Mouse (Mus musculus) olfactory bulb, adult 2 months (tissue): ENCODE results near the gene Rab1a. TPM values are rescaled to one million over a fixed set of nuclear protein-coding genes. Genes with fewer than 3 reads are reported as not detected.
"Not testable (repeated sequence)": the region's sequence is repeated elsewhere in the genome, so short reads cannot be mapped to it uniquely, and the experiment has no call there.

Source experiments
- H3K27ac ChIP-seq: fragments of 200-500 bp; 2 replicates; pipeline ENCODE4 v1.5.1; 2012; ENCODE audit warnings: low read depth, low read length; ENCODE audit not compliant: insufficient read depth
- H3K4me1 ChIP-seq: fragments of 200-500 bp; 2 replicates; pipeline ENCODE4 v1.6.1; 2012; ENCODE audit warnings: low read length; ENCODE audit not compliant: control insufficient read depth, insufficient read depth
- H3K4me3 ChIP-seq: fragments of 200-500 bp; 2 replicates; pipeline ENCODE4 v1.5.1; 2012; ENCODE audit warnings: mild to moderate bottlenecking, low read depth, low read length, moderate library complexity; ENCODE audit not compliant: insufficient read depth
- CTCF ChIP-seq: fragments of 200-500 bp; IDR thresholded peaks from 2 replicates; pipeline ENCODE4 v1.5.1; 2012; ENCODE audit warnings: low read depth, mild to moderate bottlenecking, low read length, moderate library complexity; ENCODE audit not compliant: insufficient read depth
- POLR2A ChIP-seq: fragments of 200-500 bp; IDR thresholded peaks from 2 replicates; pipeline ENCODE4 v1.6.1; 2012; ENCODE audit warnings: mild to moderate bottlenecking, low read depth, low read length, moderate library complexity; ENCODE audit not compliant: insufficient read depth
- WGBS: fragments of 180-500 bp; shearing (Covaris S2); methylation state at CpG from one replicate; pipeline ENCODE4 v1.1.7; 2018; 5-methylcytosine and 5-hydroxymethylcytosine counted together
- polyA plus RNA-seq: library from polyadenylated mRNA; stranded (reverse); fragments of >200 nt; gene quantifications from 2 replicates; pipeline ENCODE4 v1.2.4, GENCODE M21; 2012; ENCODE audit warnings: low replicate concordance; ENCODE audit not compliant: missing spikeins, insufficient read depth, insufficient read length

Rab1a gene
- polyA plus RNA-seq, 1 experiment = not detected

DNA sequence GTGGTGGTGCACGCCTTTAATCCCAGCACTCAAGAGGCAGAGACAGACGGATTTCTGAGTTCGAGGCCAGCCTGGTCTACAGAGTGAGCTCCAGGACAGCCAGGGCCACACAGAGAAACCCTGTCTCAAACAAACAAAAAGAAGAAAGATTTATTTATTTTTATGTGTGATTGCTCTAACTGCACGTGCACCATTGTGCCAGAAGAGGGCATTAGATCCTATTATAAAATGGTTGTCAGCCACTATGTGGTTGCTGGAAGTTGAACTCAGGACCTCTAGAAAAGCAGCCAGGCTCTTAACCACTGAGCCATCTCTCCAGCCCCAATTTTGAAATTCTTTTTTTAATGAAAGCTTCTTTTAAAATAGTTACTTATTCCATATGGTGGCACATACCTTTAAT lies 15.2 kb downstream of the Rab1a start:
- Histone ChIP-seq H3K27ac (no peak overlapping the region), H3K4me3 (no peak overlapping the region), H3K4me1 (no peaks in the 10 kb centered on the region)
- TF ChIP-seq CTCF (no peak), POLR2A (no peak)
- WGBS = 93% methylated on average over 4 of the region's 4 CpGs

DNA sequence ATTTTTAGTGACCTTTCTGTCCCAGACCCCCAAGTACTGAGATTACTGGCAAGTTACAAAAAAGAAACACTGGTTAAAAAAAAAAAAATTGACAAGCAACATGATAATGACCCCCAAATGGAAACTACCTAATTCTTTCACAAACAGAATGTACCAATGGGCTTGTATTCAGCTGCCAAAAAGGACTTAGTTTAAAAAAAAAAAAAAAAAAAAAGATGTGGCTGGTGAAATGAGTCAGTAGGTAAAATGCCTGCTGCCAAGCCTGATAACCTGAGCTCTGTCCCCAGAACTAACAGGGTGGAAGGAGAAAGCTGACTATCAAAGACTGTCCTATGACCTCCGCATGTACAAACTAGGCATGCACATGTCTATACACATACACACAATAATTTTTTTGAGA lies 16.0 kb downstream of the Rab1a start:
- Histone ChIP-seq H3K4me1 (no peaks in the 10 kb centered on the region), H3K4me3 (no peak overlapping the region), H3K27ac (no peak overlapping the region)
- TF ChIP-seq CTCF (no peak), POLR2A (no peak)
- 100% methylated on average over 1 of the region's 1 CpGs for WGBS

DNA sequence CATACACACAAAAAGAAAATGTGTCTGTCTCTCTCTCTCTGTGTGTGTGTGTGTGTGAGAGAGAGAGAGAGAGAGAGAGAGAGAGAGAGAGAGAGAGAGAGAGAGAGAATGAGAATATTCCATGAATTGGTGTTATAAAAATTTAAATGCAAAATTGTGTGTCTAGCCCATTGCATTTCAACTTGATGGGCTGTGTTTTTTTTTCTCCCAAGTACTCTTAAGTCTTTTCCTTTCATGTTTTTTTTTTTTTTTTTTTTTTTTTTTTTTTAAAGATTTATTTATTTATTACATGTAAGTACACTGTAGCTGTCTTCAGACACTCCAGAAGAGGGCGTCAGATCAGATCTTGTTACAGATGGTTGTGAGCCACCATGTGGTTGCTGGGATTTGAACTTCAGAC lies 20.4 kb downstream of the Rab1a start:
- WGBS = 83% methylated on average over 1 of the region's 1 CpGs
- not testable (repeated sequence) for H3K4me1 ChIP-seq, H3K4me3 ChIP-seq, H3K27ac ChIP-seq

DNA sequence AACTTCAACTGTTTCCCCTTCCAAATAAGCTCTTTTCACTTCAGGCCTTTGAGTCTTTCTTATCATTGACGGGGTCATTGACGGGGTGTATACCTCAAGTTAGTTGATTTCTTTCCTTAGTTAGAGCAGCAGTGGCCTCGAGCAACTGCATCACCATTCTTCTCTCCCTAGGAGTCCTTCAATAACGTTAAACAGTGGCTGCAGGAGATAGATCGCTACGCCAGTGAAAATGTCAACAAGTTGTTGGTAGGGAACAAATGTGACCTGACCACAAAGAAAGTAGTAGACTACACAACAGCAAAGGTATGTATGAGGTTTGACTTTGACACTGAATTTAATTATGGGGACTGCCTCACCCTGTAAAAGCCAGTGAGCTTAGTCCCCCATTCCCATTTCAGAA lies 23.0 kb downstream of the Rab1a start:
- Histone ChIP-seq H3K27ac (no peak overlapping the region), H3K4me1 (peaks cover 2% of the 10 kb centered on the region; the same call in 1 of the 2 replicates), H3K4me3 (no peak overlapping the region)
- no peak for TF ChIP-seq CTCF
- TF ChIP-seq POLR2A = no peak
- WGBS = 70% methylated on average over 6 of the region's 6 CpGs

DNA sequence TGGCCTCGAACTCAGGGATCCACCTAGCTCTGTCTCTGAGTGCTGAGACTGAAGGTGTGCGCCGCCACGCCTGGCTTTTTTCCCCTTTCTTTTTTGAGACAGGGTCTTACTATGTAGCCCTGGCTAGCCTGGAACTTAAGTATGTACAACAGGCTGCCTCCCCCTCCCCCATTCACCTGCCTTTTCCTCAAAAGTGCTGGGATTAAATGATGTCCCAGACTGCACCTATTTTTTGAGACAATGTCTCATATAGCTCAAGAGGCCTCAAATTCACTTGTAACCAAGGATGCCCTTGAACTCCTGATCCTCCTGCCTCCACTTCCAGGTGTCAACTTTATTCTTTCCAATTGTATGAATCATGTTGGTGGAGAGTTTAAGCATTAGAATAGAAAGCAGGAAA lies 24.7 kb downstream of the Rab1a start:
- no peak overlapping the region for H3K4me3 ChIP-seq
- over 99% methylated on average over 4 of the region's 4 CpGs for WGBS
- peaks cover 2% of the 10 kb centered on the region; the same call in 1 of the 2 replicates for H3K4me1 ChIP-seq
- TF ChIP-seq POLR2A (no peak), CTCF (no peak)
- no peak overlapping the region for H3K27ac ChIP-seq

- Histone ChIP-seq H3K27ac (no peak overlapping the region), H3K4me3 (no peak overlapping the region), H3K4me1 (peaks cover 2% of the 10 kb centered on the region; the same call in 1 of the 2 replicates)
- TF ChIP-seq CTCF (no peak), POLR2A (no peak)
- WGBS = 81% methylated on average over 5 of the region's 5 CpGs
Measured at GRCm38 (mm10) chr11:20228666-20229065, 27.4 kb downstream of the Rab1a start.

DNA sequence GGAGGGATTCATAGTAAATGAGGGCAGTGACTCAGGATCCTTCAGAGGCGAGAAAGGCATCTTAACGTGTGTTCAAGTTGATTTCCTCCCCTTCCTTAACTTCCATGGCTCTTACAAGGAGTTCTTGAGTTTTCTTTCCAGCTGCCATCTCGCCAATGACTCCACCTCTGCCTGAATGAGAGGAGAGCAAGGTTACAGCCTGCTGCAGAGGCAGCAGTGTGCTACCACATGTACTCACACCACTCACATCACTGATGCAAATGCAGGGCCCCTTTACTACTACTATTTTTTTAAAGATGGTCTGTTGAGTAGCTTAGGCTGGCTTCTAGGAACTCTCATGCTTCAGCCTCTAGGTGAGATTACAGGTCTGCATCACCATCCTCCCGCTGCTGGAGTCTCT lies 28.1 kb downstream of the Rab1a start:
- Histone ChIP-seq H3K27ac (peak overlapping the region; percentile 12; the same call in 1 of the 2 replicates), H3K4me3 (no peak overlapping the region), H3K4me1 (peaks cover 2% of the 10 kb centered on the region; the same call in 1 of the 2 replicates)
- TF ChIP-seq CTCF = no peak
- no peak for TF ChIP-seq POLR2A
- 50% methylated on average over 4 of the region's 4 CpGs for WGBS

DNA sequence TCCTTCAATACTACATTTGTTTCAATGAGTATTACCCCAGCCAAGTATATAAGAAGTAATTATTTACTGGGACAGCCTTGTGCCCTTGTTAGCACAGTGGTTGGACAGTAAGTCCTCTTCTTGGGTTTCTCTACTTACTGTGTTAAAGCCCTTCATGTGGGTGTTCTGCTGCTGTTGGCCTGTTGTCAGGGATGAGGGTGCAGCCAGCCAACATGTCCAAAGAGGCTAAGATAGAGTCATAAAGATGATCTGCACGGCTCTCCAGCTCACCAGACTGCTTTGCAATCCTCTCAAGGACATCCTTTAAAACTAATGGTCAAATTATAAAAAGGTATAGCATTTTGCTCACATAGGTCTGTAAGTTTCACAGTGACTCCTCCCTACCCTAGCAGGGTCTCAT lies 29.1 kb downstream of the Rab1a start:
- 54% methylated on average over 1 of the region's 1 CpGs for WGBS
- TF ChIP-seq CTCF (no peak), POLR2A (no peak)
- Histone ChIP-seq H3K27ac (0 out of 2 replicates have a peak overlapping the region, but pooled peaks have one; percentile 42), H3K4me3 (no peak overlapping the region), H3K4me1 (peaks cover 2% of the 10 kb centered on the region; the same call in 1 of the 2 replicates)

DNA sequence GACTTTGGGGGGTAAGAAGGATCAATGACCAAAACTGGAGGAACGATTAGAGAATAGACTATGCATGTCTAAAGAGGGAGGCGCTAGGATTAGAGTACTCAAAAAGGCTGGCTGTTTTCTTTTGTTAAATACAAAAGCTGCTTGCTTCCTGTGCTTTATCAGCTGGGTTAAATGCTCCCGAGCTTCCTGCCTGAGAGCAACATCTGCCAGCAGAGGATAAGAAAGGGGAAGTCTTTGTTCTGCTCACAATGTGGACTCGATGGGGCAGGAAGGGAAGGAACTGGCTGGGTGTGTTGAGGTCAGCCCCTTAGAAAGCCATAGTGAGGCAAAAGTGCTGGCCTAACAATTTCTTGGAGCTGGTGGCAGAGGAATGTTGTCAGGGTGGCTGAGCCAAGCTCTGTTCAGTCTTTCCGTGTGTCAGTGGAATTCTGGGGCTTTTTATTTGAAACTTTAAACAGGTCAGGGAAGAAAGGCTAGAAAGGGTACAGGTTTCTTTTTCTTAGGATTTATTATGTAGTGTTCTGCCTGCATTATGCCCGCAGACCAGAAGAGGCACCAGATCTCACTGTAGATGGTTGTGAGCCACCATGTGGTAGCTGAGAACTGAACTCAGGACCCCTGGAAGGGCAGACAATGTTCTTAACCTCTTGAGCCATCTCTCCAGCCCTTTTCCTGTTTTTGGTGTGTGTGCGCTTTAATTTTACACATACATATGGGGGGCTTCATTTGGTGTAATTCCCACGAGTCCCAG lies 30.1 kb downstream of the Rab1a start:
- H3K4me1 ChIP-seq = peaks cover 2% of the 10 kb centered on the region; the same call in 1 of the 2 replicates
- no peak overlapping the region for H3K4me3 ChIP-seq
- no peak for TF ChIP-seq CTCF
- no peak for TF ChIP-seq POLR2A
- 37% methylated on average over 8 of the region's 8 CpGs for WGBS
- 0 out of 2 replicates have a peak overlapping the region, but pooled peaks have one; percentile 10 for H3K27ac ChIP-seq
